Mouse (Mus musculus): ENCODE data around the gene Arpp21.

DNA sequence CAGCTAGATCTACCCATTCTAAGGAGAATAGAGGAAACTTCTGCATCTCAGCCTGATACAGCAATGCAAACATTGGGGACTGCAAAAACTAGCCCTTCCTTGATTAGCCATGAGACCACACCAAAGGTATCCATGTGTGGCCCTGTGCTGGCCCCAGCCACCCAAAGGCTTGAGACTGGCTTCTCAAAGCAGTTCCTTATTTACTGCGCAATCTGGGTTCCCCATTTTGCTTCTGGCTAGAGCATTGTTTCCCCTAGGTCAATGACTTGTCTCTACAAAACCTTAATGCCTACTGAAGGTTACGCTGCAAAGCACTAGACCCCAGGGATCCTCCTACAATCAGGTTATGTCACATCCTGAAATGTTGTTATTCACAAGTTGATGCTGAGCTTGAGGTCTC lies 156.8 kb downstream of the Arpp21 start:
- TF ChIP-seq POLR2A (IDR thresholded peaks at IDR 0.05; ENCODE audit: borderline replicate concordance, low read depth, low read length), result no peak
- TF ChIP-seq CTCF (IDR thresholded peaks at IDR 0.05; ENCODE audit: low read depth, low read length), result no peak
